Mouse (Mus musculus) left cerebral cortex, adult 8-10 months (tissue): ENCODE data around the gene Nup210. TPM values are rescaled to one million over a fixed set of nuclear protein-coding genes. Genes with fewer than 3 reads are reported as not detected.

Experiments used
- DNase-seq, 2 experiments: peaks; one replicate each; pipeline ENCODE4 v3.0.0; 2022; ENCODE audit warnings: low spot score in 2 of 2
- total RNA-seq, 4 experiments: library from RNA; stranded (reverse); gene quantifications; 2 replicates each; pipeline ENCODE4 v1.2.4; 2022

Nup210 gene
- total RNA-seq, 4 experiments from 2014 or later, result 24.6 to 28.2 (median 26.7) TPM

GRCm38 (mm10) chr6:90974279-90974678 lies 142.3 kb downstream of the Nup210 start:
- DNase-seq, result no peak

GRCm38 (mm10) chr6:90969341-90969871 lies 147.2 kb downstream of the Nup210 start:
- no peak for DNase-seq

Other genes with a start within 250 kb of the Nup210 start
- gene Iqsec1, start 128.1 kb downstream of the Nup210 start, total RNA-seq, result 100 to 1,000 TPM; 334 to 403 (median 359) TPM
- 100 to 1,000 TPM; 185 to 200 (median 195) TPM for gene Hdac11, start 39.8 kb upstream of the Nup210 start, total RNA-seq
- 1 to 10 TPM; 6.8 to 8.3 (median 7.3) TPM for gene Fbln2, start 95.6 kb upstream of the Nup210 start, total RNA-seq